Mouse (Mus musculus) bone marrow, adult 2 months (tissue): Measurements from ENCODE around the gene Umodl1.

Experiments used
- CTCF ChIP-seq: fragments of 200-500 bp; IDR thresholded peaks from 2 replicates; pipeline ENCODE4 v1.5.1; 2011; ENCODE audit warnings: low read length, control low read depth; ENCODE audit not compliant: control insufficient read depth, insufficient read depth
- POLR2A ChIP-seq: fragments of 200-500 bp; IDR thresholded peaks from 2 replicates; pipeline ENCODE4 v1.6.1; 2011; ENCODE audit warnings: low read depth, mild to moderate bottlenecking, control low read depth, low read length, borderline replicate concordance; ENCODE audit not compliant: control insufficient read depth

DNA sequence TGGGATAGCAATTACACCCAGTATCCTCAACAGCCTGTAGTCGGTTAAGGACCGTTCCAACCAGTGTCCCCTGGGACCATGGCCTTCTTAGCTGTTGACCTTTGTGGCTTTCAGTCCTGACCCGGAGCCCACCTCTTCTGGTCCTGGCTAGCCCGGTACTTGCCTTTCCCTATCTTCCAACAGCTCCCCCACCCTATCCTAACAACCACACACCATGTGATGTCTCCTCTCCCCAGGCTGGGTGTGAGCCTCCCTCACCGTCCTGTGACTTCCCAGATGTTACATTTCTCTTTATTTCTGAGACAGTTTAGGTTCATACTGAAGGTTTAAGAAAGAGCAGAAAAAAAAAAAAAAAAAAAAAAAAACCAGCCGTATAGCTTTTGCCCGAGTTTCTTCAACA is 86.0 kb downstream of the Umodl1 start:
- TF ChIP-seq CTCF (no peak), POLR2A (no peak)
